Mouse (Mus musculus): ENCODE measurements at regions not wholly inside any gene's neighbourhood (a gene's known extent, or its start where the extent isn't known, plus 50 kb on each side); places are given as distances from the start of the nearest gene placed in this dataset.

DNA sequence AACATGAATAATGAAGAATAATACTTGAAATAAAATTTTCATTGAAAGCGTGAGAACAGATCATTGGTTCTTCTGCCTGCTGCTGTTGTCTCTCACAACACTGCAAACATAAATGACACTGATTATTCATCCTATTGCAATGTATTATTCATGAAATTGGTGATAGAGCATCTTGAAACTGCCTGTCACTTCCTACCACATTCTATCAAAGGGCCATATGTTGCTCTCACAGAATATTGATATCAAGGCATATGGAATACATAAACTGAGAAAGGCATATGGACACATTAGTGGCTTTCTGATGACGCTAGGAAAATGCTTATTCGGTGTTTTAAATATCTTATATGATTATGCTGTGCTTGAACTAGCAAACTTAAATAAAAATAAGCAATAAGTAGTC is 371.6 kb downstream of the Cdh19 start:
- Histone ChIP-seq H3K4me1 (ENCODE audit: insufficient read depth) (no peaks in the 10 kb centered on the region), H3K4me2 (ENCODE audit: low read depth) (no peak overlapping the region), H3K4me3 (ENCODE audit: low read depth, low read length) (no peak overlapping the region), H3K9ac (no peak overlapping the region), H3K9me3 (ENCODE audit: low read length) (no peaks in the 10 kb centered on the region), H3K36me3 (ENCODE audit: insufficient read depth) (no peaks in the 10 kb centered on the region), H3K27ac (ENCODE audit: low read depth, low read length) (no peak overlapping the region), H3K27me3 (ENCODE audit: insufficient read depth, low read length) (no peaks in the 10 kb centered on the region)
- ATAC-seq: peak; percentile 43
- no peak for DNase-seq
- 55% methylated on average over 3 of the region's 3 CpGs for WGBS
- no peak for TF ChIP-seq CTCF (IDR thresholded peaks at IDR 0.05; ENCODE audit: low read depth)

DNA sequence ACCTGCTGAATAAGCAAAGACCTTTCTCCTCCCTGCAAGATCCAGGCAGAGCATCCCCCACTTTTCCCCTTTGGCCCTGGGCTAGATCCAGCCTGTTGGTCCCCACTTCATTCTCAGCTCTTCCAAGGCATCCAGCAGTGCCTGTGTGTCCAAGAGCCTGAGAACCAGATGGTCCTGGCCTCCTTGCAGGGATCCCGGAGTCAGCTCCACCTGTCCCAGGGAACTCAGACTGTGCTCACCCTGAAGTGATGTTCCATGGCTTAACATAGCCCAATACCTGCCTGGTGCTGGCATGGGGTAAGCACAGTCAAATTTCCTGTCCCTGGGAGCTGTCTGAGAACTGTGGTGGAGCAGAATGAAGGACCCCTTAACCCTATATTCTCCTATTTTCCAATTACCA is 396.1 kb downstream of the Cdh19 start:
- Histone ChIP-seq H3K36me3 (ENCODE audit: insufficient read depth) (no peaks in the 10 kb centered on the region), H3K27ac (ENCODE audit: low read depth, low read length) (no peak overlapping the region), H3K9ac (no peak overlapping the region), H3K4me2 (ENCODE audit: low read depth) (no peak overlapping the region), H3K27me3 (ENCODE audit: insufficient read depth, low read length) (no peaks in the 10 kb centered on the region), H3K4me1 (ENCODE audit: insufficient read depth) (no peaks in the 10 kb centered on the region), H3K4me3 (ENCODE audit: low read depth, low read length) (no peak overlapping the region), H3K9me3 (ENCODE audit: low read length) (no peaks in the 10 kb centered on the region)
- DNase-seq (no peak), ATAC-seq (no peak)
- TF ChIP-seq CTCF (IDR thresholded peaks at IDR 0.05; ENCODE audit: low read depth): no peak
- WGBS: 86% methylated on average over 1 of the region's 1 CpGs
